Mouse (Mus musculus): ENCODE measurements around the gene Hapln4. TPM values are rescaled to one million over a fixed set of nuclear protein-coding genes. Genes with fewer than 3 reads are reported as not detected.

The Hapln4 gene
- total and polyA plus RNA-seq, 3 experiments: 0.03 TPM; not detected in 2

DNA sequence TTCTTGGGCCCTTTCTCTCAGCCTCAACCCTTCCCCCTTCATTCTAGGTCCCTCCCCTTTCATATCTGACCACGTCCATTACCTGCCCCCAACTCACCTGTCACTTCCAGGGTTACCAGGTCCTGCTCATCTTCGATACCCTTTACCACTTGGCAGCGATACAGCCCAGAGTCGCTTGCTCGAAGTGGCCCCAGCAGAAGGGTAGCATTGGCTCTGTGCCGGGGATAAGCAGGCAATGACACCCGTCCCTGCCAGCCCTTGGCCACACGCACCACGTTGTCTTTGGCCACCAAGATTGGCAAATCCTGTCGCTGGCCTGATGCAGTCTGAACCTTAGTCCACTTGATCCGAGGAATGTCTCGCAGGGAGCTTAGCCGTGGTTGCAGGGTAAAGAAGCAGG, 31.6 kb downstream of the Hapln4 start:
- Histone ChIP-seq H3K4me3 (ENCODE audit: control insufficient read depth in 1 of 2, insufficient read depth in 1 of 2, low read depth in 2 of 2, low read length in 2 of 2) (no peak overlapping the region), H3K36me3 (ENCODE audit: control insufficient read depth in 1 of 2, insufficient read depth in 2 of 2, low read length in 2 of 2) (no peaks in the 10 kb centered on the region), H3K27me3 (ENCODE audit: control insufficient read depth in 1 of 2, insufficient read depth in 2 of 2, low read length in 2 of 2) (0 out of 4 replicates have a peak, but pooled peaks cover 0 to 3% of the 10 kb centered on the region in 2 experiments), H3K79me2 (ENCODE audit: control insufficient read depth, insufficient read depth, low read length, poor library complexity) (no peaks in the 10 kb centered on the region), H3K9ac (ENCODE audit: control insufficient read depth, low read depth, low read length, poor library complexity, severe bottlenecking) (no peak overlapping the region), H3K27ac (ENCODE audit: control insufficient read depth, low read depth, low read length) (no peak overlapping the region), H3K4me1 (ENCODE audit: control insufficient read depth in 1 of 2, insufficient read depth in 2 of 2, low read length in 2 of 2) (no peaks in the 10 kb centered on the region), H3K9me3 (replicated peaks; ENCODE audit: insufficient read depth, low read length) (no peaks in the 10 kb centered on the region)
- TF ChIP-seq GATA1 (IDR thresholded peaks at IDR 0.05; ENCODE audit: low read depth, low read length): no peak
- no peak for TF ChIP-seq MEF2A (IDR thresholded peaks at IDR 0.05; ENCODE audit: extremely low read depth, insufficient replicate concordance, low read depth, low read length, poor library complexity, severe bottlenecking)
- TF ChIP-seq MXI1 (IDR thresholded peaks at IDR 0.05; ENCODE audit: low read depth, low read length): no peak
- no peak for TF ChIP-seq SIN3A (IDR thresholded peaks at IDR 0.05; ENCODE audit: low read length)
- no peak for TF ChIP-seq GABPA (IDR thresholded peaks at IDR 0.05; ENCODE audit: low read depth, low read length)
- no peak for TF ChIP-seq KAT2A (conservative IDR thresholded peaks at IDR 0.05; ENCODE audit: low read depth, low read length)
- TF ChIP-seq MAX (IDR thresholded peaks at IDR 0.05; ENCODE audit: low read length): no peak
- no peak for TF ChIP-seq ZC3H11A (IDR thresholded peaks at IDR 0.05; ENCODE audit: low read depth, low read length)
- no peak for TF ChIP-seq TAL1 (IDR thresholded peaks at IDR 0.05; ENCODE audit: low read length)
- no peak for TF ChIP-seq E2F4 (IDR thresholded peaks at IDR 0.05; ENCODE audit: borderline replicate concordance, low read depth, low read length)
- TF ChIP-seq MAFK (IDR thresholded peaks at IDR 0.05; ENCODE audit: borderline replicate concordance, low read depth, low read length): no peak
- no peak for TF ChIP-seq TBP (IDR thresholded peaks at IDR 0.05; ENCODE audit: low read depth, low read length)
- no peak for TF ChIP-seq RAD21 (IDR thresholded peaks at IDR 0.05; ENCODE audit: low read depth, low read length)
- no peak for TF ChIP-seq RCOR1 (IDR thresholded peaks at IDR 0.05; ENCODE audit: low read depth, low read length)
- no peak for DNase-seq (ENCODE audit: low read depth, low spot score)

GRCm38 (mm10) chr8:70117611-70118010, 34.4 kb downstream of the Hapln4 start:
- no peaks in the 10 kb centered on the region for H3K4me1 ChIP-seq (ENCODE audit: control insufficient read depth in 1 of 2, insufficient read depth in 2 of 2, low read length in 2 of 2)

More at GRCm38 (mm10) chr8:70117611-70118010, 34.4 kb downstream of the Hapln4 start:
- DNase-seq (ENCODE audit: low read depth, low spot score): peak; percentile 83
- Histone ChIP-seq H3K9ac (ENCODE audit: control insufficient read depth, low read depth, low read length, poor library complexity, severe bottlenecking) (no peak overlapping the region), H3K9me3 (replicated peaks; ENCODE audit: insufficient read depth, low read length) (no peaks in the 10 kb centered on the region), H3K36me3 (ENCODE audit: control insufficient read depth in 1 of 2, insufficient read depth in 2 of 2, low read length in 2 of 2) (no peaks in the 10 kb centered on the region), H3K79me2 (ENCODE audit: control insufficient read depth, insufficient read depth, low read length, poor library complexity) (no peaks in the 10 kb centered on the region), H3K27me3 (ENCODE audit: control insufficient read depth in 1 of 2, insufficient read depth in 2 of 2, low read length in 2 of 2) (0 out of 4 replicates have a peak, but pooled peaks cover 0 to 3% of the 10 kb centered on the region in 2 experiments), H3K27ac (ENCODE audit: control insufficient read depth, low read depth, low read length) (no peak overlapping the region), H3K4me3 (ENCODE audit: control insufficient read depth in 1 of 2, insufficient read depth in 1 of 2, low read depth in 2 of 2, low read length in 2 of 2) (no peak overlapping the region)
- no peak for TF ChIP-seq MEF2A (IDR thresholded peaks at IDR 0.05; ENCODE audit: extremely low read depth, insufficient replicate concordance, low read depth, low read length, poor library complexity, severe bottlenecking)
- peak; percentile 89 for TF ChIP-seq SIN3A (IDR thresholded peaks at IDR 0.05; ENCODE audit: low read length)
- no peak for TF ChIP-seq HCFC1 (IDR thresholded peaks at IDR 0.05; ENCODE audit: low read depth, low read length)
- no peak for TF ChIP-seq JUND (IDR thresholded peaks at IDR 0.05; ENCODE audit: low read depth, low read length)
- no peak for TF ChIP-seq ZC3H11A (IDR thresholded peaks at IDR 0.05; ENCODE audit: low read depth, low read length)

All from MEL (cell line).